Mouse (Mus musculus) stomach, embryonic 15.5 days (tissue): ENCODE measurements around the gene Unc13c. TPM values are rescaled to one million over a fixed set of nuclear protein-coding genes. Genes with fewer than 3 reads are reported as not detected.
A peak's percentile ranks its signal among the peaks of the same experiment; 100 is the strongest.

ENCODE experiments used
- ATAC-seq: fragments of 200-750 bp; cut with Nextera tagmentation; 2 replicates; pipeline ENCODE4 v1.8.0; 2017; ENCODE audit warnings: low read depth, moderate number of reproducible peaks, moderate TSS enrichment; ENCODE audit not compliant: insufficient read depth, low FRiP score
- H3K27ac ChIP-seq: fragments of 300-500 bp; sonication (generic); 2 replicates; pipeline ENCODE4 v1.5.1; 2015; ENCODE audit warnings: mild to moderate bottlenecking, inconsistent platforms
- H3K27me3 ChIP-seq: fragments of 300-500 bp; sonication (generic); replicated peaks from 2 replicates; pipeline ENCODE4 v1.6.1; 2015; ENCODE audit warnings: inconsistent platforms
- H3K36me3 ChIP-seq: fragments of 300-500 bp; sonication (generic); 2 replicates; pipeline ENCODE4 v1.6.1; 2015; ENCODE audit warnings: inconsistent platforms
- H3K4me1 ChIP-seq: fragments of 300-500 bp; sonication (generic); 2 replicates; pipeline ENCODE4 v1.6.1; 2015; ENCODE audit warnings: inconsistent platforms
- H3K4me2 ChIP-seq: fragments of 300-500 bp; sonication (generic); 2 replicates; pipeline ENCODE4 v1.6.1; 2015; ENCODE audit warnings: mild to moderate bottlenecking, inconsistent platforms
- H3K4me3 ChIP-seq: fragments of 300-500 bp; sonication (generic); replicated peaks from 2 replicates; pipeline ENCODE4 v1.5.1; 2015; ENCODE audit warnings: inconsistent platforms
- H3K9ac ChIP-seq: fragments of 300-500 bp; sonication (generic); 2 replicates; pipeline ENCODE4 v1.6.1; 2015; ENCODE audit warnings: inconsistent platforms
- H3K9me3 ChIP-seq: fragments of 300-500 bp; sonication (generic); 2 replicates; pipeline ENCODE4 v1.6.1; 2016; ENCODE audit warnings: inconsistent platforms
- WGBS: fragments of 180-500 bp; shearing (Covaris S2); methylation state at CpG from one replicate; pipeline ENCODE4 v1.1.7; 2015; 5-methylcytosine and 5-hydroxymethylcytosine counted together
- polyA plus RNA-seq: library from polyadenylated mRNA; unstranded; fragments of >200 nt; fragmentation: Nextera tagmentation; extraction: Ambion mirVana; gene quantifications from 2 replicates; pipeline ENCODE4 v1.2.1, GENCODE M21; 2015

Gene Unc13c
- 0.73 and 0.76 TPM in 2 replicates for polyA plus RNA-seq

DNA sequence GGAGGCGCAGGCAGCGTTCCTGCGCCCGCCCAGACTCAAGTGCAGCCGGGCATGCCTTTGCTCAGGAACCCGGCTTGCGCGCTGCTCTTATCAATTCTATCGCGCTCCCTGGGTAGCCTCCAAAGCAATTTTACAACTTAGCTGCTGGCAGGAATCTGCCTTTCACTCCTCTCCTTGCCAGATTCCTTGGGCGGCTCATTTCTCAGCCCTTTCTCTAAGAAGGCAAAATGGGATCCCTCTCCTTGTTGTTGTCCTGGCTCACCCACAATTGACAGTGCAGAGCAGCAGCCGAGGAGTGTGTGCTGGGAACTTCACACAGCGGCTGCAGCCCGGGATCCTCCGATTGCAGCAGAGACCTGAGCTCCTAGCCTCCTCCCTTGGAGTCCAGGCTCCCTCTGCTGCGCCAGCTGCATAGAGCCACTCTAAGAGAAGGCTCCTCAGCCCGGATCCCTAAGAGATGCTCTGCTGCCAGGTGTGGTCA, at the start of gene Unc13c:
Unc13c (minus strand) TSS at position 326 of the 481 bp plus-strand sequence.
- Histone ChIP-seq H3K4me3 (peak within 1 kb of the TSS; percentile 36), H3K9ac (no peak within 1 kb of the TSS), H3K4me1 (0 out of 2 replicates have a peak, but pooled peaks cover 9% of the 10 kb centered on the region), H3K27ac (no peak within 1 kb of the TSS), H3K27me3 (no peaks in the 10 kb centered on the region), H3K9me3 (no peaks in the 10 kb centered on the region), H3K36me3 (no peaks in the 10 kb centered on the region), H3K4me2 (peak within 1 kb of the TSS; percentile 60)
- 4% methylated on average over 17 of the region's 17 CpGs for WGBS
- peak; percentile 35; the same call in 1 of the 2 replicates for ATAC-seq

DNA sequence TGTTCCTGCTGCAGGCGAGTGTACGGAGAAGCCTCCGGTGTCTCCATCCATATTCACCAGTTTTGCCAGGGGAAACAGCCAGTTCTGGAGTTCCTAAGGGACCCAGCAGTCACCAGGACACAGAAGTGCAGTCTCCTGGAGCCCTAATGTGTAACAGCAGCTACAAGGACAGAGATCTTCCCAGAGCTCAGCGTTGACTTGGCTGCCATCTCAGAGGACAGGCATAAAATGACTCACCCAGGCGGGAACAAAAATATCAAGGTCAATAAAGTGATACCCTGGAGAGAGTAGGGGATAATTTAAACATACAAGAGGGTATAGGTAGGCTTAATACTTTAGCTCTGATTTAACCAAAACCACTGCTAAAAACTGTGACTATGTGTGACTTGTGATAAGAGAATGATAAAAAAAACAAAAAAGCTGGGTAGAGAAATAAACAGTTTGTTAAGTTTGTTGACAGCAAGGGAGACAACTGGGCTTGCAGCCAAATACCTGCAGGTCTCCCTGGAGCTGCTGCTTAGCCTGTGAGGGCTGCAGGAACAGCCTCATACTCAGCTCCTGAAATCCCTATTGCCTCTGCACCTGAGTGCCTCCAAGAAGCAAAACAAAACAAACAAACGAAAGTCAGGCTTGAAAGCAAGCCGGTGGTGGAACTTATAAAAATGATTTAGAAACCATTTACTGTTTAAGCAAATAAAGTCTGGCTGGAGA, 39.4 kb upstream of the Unc13c start:
- no peaks in the 10 kb centered on the region for H3K27me3 ChIP-seq
- H3K27ac ChIP-seq = no peak overlapping the region
- H3K4me2 ChIP-seq = no peak overlapping the region
- H3K36me3 ChIP-seq = no peaks in the 10 kb centered on the region
- ATAC-seq = no peak
- no peaks in the 10 kb centered on the region for H3K4me1 ChIP-seq
- WGBS = 67% methylated on average over 7 of the region's 7 CpGs
- H3K9me3 ChIP-seq = no peaks in the 10 kb centered on the region
- no peak overlapping the region for H3K9ac ChIP-seq
- H3K4me3 ChIP-seq = no peak overlapping the region

- no peak overlapping the region for H3K9ac ChIP-seq
- no peaks in the 10 kb centered on the region for H3K36me3 ChIP-seq
- H3K27me3 ChIP-seq = no peaks in the 10 kb centered on the region
- WGBS = 20% methylated on average over 6 of the region's 6 CpGs
- no peak overlapping the region for H3K4me3 ChIP-seq
- no peak overlapping the region for H3K4me2 ChIP-seq
- H3K27ac ChIP-seq = no peak overlapping the region
- ATAC-seq = no peak
- H3K4me1 ChIP-seq = no peaks in the 10 kb centered on the region
- H3K9me3 ChIP-seq = no peaks in the 10 kb centered on the region
Observed at GRCm38 (mm10) chr9:74002388-74002990, 33.7 kb upstream of the Unc13c start.

DNA sequence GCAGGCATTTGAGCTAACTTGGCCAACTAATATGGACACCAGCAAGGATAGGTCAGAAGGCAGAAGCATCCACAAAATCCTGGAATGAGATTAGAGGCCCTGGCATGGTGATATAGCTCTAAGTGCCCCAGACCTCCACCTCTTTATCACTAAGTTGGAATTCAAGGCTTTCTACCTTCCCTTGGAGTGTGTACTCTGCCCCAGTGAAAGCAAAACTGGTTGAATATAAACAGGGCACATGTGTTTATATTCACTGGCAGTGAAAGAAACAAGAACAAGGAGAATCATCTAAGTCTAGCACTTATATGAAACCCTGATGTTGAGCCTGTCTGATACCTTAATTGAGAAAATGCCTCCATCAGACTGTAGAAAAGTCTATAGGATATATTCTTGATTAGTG, 19.3 kb upstream of the Unc13c start:
- Histone ChIP-seq H3K9me3 (no peaks in the 10 kb centered on the region), H3K36me3 (no peaks in the 10 kb centered on the region), H3K27ac (no peak overlapping the region), H3K4me2 (no peak overlapping the region), H3K4me3 (no peak overlapping the region), H3K9ac (no peak overlapping the region), H3K27me3 (no peaks in the 10 kb centered on the region), H3K4me1 (no peaks in the 10 kb centered on the region)
- ATAC-seq = no peak

DNA sequence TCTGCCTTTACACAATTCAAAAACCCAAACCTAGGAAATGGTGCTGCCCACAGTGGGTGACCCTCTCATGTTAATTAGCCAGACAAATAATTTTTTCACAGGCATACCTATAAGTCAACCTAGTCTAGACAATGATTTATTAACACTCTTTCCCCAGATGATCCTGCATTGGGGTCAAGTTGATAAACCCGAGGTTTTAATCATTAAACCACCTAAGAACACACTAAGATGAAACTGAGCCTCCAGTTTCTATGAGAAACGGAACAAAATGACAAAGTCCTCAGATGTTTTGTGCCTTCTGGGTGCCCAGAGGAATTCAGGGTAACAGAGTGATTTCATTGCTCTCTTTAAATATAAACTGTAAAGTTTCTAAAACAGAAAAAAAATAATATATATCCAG, 18.5 kb upstream of the Unc13c start:
- Histone ChIP-seq H3K27ac (no peak overlapping the region), H3K36me3 (no peaks in the 10 kb centered on the region), H3K4me1 (no peaks in the 10 kb centered on the region), H3K4me2 (no peak overlapping the region), H3K27me3 (no peaks in the 10 kb centered on the region), H3K4me3 (no peak overlapping the region), H3K9ac (no peak overlapping the region), H3K9me3 (no peaks in the 10 kb centered on the region)
- WGBS = 63% methylated on average over 2 of the region's 2 CpGs
- ATAC-seq = no peak

DNA sequence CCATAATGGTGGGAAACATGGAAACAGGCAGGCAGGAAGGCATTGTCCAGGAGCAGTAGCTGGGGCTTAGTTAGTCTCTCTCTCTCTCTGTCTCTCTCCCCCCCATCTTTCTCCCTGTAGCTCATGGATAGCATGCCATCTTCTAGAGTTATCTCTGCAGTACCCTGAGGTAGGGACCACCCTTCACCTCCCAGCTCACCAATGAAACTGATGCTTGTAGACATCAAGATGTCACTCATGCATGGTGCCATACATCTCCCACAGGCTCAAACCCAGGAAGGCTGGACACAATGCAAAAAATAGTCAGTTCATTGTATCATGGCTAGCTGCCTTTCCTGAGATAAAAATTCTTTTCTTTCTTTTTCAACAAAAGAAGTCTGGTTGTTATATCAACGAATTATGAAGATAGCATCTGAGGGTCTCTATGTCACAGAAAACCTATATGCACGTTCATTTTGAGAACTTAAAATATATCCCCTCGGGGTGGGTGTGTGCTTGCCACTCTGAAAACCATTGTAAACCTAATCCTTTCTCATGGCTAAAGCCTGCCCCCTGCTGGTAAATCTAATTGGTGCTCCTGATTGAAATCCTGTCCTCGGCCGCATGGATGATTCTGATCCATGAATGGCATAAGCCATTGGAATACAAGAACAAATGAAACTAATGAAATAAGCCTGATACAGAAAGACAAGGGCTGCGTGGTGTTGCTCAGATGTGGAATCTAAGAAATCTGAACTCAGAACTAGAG, 14.0 kb upstream of the Unc13c start:
- Histone ChIP-seq H3K9ac (no peak overlapping the region), H3K4me2 (no peak overlapping the region), H3K36me3 (no peaks in the 10 kb centered on the region), H3K4me3 (no peak overlapping the region), H3K27me3 (no peaks in the 10 kb centered on the region), H3K4me1 (no peaks in the 10 kb centered on the region), H3K27ac (no peak overlapping the region), H3K9me3 (no peaks in the 10 kb centered on the region)
- WGBS = 13% methylated on average over 6 of the region's 6 CpGs
- ATAC-seq = no peak

DNA sequence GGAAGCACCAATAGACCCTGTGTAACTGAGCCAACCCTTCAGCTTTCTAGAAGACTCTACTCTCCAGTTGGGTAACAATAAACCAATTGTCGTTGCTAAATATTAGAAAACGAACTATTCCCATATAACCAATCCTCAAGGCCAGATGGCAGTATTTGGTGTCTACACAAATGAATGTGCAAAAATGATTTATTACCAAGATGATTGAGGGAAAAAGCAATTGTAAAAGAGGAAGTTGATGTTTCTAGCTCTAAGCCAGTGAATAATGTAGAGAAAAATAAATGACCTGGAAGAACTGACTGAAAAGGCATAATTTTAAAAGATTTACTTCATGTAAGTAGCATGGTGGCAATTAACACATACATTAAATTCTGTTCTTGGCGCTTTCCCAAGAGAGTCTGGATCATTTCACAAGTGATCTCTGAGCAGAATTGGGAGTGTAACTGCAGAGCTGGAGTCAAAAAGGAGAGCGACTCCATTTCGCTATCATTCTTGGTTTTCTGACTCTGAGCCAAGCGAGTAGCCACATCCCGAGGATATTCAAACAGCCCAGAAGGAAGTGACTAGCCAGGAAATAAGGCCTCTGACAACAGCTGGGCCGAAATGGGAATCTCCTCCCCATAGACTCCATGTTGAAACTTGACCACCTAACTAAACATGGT, 3.7 kb upstream of the Unc13c start:
- H3K4me2 ChIP-seq = no peak overlapping the region
- no peaks in the 10 kb centered on the region for H3K9me3 ChIP-seq
- H3K27me3 ChIP-seq = no peaks in the 10 kb centered on the region
- H3K27ac ChIP-seq = no peak overlapping the region
- WGBS = 44% methylated on average over 8 of the region's 8 CpGs
- H3K4me1 ChIP-seq = 0 out of 2 replicates have a peak, but pooled peaks cover 9% of the 10 kb centered on the region
- no peak overlapping the region for H3K9ac ChIP-seq
- no peaks in the 10 kb centered on the region for H3K36me3 ChIP-seq
- no peak for ATAC-seq
- H3K4me3 ChIP-seq = no peak overlapping the region

- ATAC-seq = no peak
- 73% methylated on average over 9 of the region's 9 CpGs for WGBS
- no peaks in the 10 kb centered on the region for H3K9me3 ChIP-seq
- no peak overlapping the region for H3K9ac ChIP-seq
- H3K4me1 ChIP-seq = 0 out of 2 replicates have a peak, but pooled peaks cover 9% of the 10 kb centered on the region
- no peaks in the 10 kb centered on the region for H3K27me3 ChIP-seq
- no peak overlapping the region for H3K4me3 ChIP-seq
- H3K36me3 ChIP-seq = no peaks in the 10 kb centered on the region
- H3K27ac ChIP-seq = no peak overlapping the region
- H3K4me2 ChIP-seq = no peak overlapping the region
Observed at GRCm38 (mm10) chr9:73970717-73971116, 2.0 kb upstream of the Unc13c start.

- ATAC-seq = no peak
- 37% methylated on average over 9 of the region's 9 CpGs for WGBS
- H3K36me3 ChIP-seq = no peaks in the 10 kb centered on the region
- no peak overlapping the region for H3K4me3 ChIP-seq
- 0 out of 2 replicates have a peak, but pooled peaks cover 9% of the 10 kb centered on the region for H3K4me1 ChIP-seq
- no peaks in the 10 kb centered on the region for H3K27me3 ChIP-seq
- no peak overlapping the region for H3K9ac ChIP-seq
- no peak overlapping the region for H3K27ac ChIP-seq
- H3K4me2 ChIP-seq = no peak overlapping the region
- H3K9me3 ChIP-seq = no peaks in the 10 kb centered on the region
Observed at GRCm38 (mm10) chr9:73965322-73965915, 3.3 kb downstream of the Unc13c start.

DNA sequence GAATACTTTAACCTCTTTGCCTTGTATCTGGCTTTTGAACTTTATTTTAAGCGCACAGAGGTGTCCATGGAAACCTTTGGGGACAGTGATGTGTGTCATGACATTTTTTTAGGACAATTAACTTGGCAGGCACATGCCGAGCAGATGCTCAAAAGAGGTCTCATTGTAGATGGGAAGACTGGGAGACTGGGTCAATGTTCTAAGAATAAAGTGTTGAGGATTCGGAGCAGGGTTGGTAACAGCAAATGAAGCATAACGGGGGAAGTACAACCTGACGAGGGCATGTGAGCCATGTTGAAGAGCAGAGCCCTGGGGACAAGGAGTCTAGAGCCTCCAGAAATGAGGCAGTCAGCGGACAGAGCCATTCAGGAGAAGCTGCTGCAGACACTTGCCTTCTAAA, 6.3 kb downstream of the Unc13c start:
- Histone ChIP-seq H3K9ac (no peak overlapping the region), H3K4me1 (no peaks in the 10 kb centered on the region), H3K27ac (no peak overlapping the region), H3K27me3 (no peaks in the 10 kb centered on the region), H3K4me2 (no peak overlapping the region), H3K36me3 (no peaks in the 10 kb centered on the region), H3K9me3 (no peaks in the 10 kb centered on the region), H3K4me3 (no peak overlapping the region)
- no peak for ATAC-seq
- 90% methylated on average over 6 of the region's 6 CpGs for WGBS

DNA sequence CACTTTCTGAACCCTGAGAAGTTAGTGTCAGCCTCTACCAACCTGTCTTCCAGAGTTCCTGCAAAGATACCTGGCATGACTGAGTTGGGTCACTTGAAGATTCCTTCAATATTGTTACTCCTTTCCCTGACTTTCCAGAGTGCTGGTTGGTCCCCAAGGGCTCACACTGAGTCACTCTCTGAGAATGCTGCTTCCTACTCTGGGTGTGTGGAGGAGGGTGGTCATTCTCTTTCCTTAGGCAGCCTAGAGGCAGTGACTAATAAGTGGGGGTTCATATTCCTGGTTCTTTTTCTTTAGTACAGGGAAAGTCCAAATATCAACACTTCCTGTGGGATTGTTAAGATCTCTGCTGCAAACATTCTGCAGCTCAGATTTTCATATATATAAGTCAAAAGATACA, 16.4 kb downstream of the Unc13c start:
- ATAC-seq = no peak
- no peak overlapping the region for H3K4me2 ChIP-seq
- H3K9me3 ChIP-seq = no peaks in the 10 kb centered on the region
- no peaks in the 10 kb centered on the region for H3K27me3 ChIP-seq
- no peak overlapping the region for H3K27ac ChIP-seq
- no peaks in the 10 kb centered on the region for H3K4me1 ChIP-seq
- H3K36me3 ChIP-seq = no peaks in the 10 kb centered on the region
- H3K4me3 ChIP-seq = no peak overlapping the region
- no peak overlapping the region for H3K9ac ChIP-seq
